In the genomic region with DNA sequence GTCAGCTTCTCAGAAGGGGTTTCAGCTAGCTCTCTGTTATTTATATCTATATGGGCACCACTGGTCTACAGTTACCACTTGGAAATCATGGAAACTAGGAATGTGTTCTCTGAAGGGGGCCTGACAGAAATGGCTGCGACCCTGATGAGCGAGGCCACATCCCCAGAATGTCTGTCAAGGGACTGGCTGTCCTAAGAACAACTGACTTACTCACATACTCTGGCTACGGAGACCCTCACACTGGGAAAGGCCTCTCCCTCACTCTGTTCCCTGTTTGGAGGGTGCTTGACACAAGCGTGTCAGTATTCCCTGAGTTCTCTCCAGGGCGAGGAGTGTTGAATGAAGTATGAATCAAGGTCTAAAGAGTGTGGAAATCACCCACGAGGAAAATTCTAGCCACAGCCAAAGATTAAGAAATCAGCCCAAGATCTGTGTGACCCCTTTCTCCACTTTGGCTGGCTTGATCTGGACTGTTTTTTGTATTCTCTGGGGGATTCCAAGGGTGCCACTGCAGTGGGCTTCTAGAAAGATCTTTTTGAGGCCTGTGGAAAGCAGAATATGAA, we compare ENCODE assay signal across 18 mouse cellular contexts. TPM values are rescaled to one million over a fixed set of nuclear protein-coding genes. Genes with fewer than 3 reads are reported as not detected.
A peak's percentile ranks its signal among the peaks of the same experiment; 100 is the strongest.
DNase-seq lines count a peak whose midpoint lies in the region; ATAC-seq and TF ChIP-seq lines count a peak whose summit lies in the region.
"Had no signal": no experiment of that assay in that cellular context is flagged by ENCODE, and none has a peak within 500 bp of the region (broad histone marks: within the 10 kb centered on the region; RNA-seq: fewer than 3 reads in every experiment).

No protein-coding gene starts in this region.

- DNase-seq in adrenal gland, postnatal 14 days, result peak; percentile 20
- no peak for DNase-seq in adrenal gland, adult 8-10 months
- no peak for DNase-seq in heart, embryonic 10.5 days (ENCODE audit: low spot score)
- no peak for DNase-seq in heart, adult 2 months
- DNase-seq in adipocyte (ENCODE audit: low spot score) (peak; percentile 77), liver (no peak)
- DNase-seq in heart, adult 8-10 months (ENCODE audit: low spot score), result no peak
- DNase-seq: cerebellum, postnatal 10 days; kidney, adult 11 months; layer of hippocampus, postnatal 36 days; liver, embryonic 13.5 days; retina, postnatal 1 day had no signal

- no peak for TF ChIP-seq EP300 in heart, adult 2 months (IDR thresholded peaks at IDR 0.05; ENCODE audit: insufficient read depth, low read depth, low read length)

- intact Hi-C loops in heart, adult 2 months (cut with DNase I), result no loop called here

- H3K27me3 ChIP-seq in heart, embryonic 10.5 days (ENCODE audit: insufficient read depth, poor library complexity, severe bottlenecking), result no peaks in the 10 kb centered on the region
- no peaks in the 10 kb centered on the region for H3K27me3 ChIP-seq in heart, adult 2 months (ENCODE audit: control insufficient read depth, insufficient read depth, low read length)
- H3K27me3 ChIP-seq in midbrain, embryonic 13.5 days, result no peaks in the 10 kb centered on the region
- H3K27me3 ChIP-seq: hindbrain, embryonic 15.5 days; liver, embryonic 13.5 days had no signal

- no peak overlapping the region for H3K9ac ChIP-seq in heart, adult 2 months (ENCODE audit: low read depth, low read length)
- H3K9ac ChIP-seq in midbrain, embryonic 13.5 days (replicated peaks), result no peak overlapping the region
- H3K9ac ChIP-seq: hindbrain, embryonic 15.5 days; liver, embryonic 13.5 days; lung, embryonic 15.5 days had no signal

- H3K4me3 ChIP-seq in heart, embryonic 10.5 days, result no peak overlapping the region
- H3K4me3 ChIP-seq in heart, adult 2 months, result no peak overlapping the region
- H3K4me3 ChIP-seq in midbrain, embryonic 13.5 days (replicated peaks), result no peak overlapping the region
- H3K4me3 ChIP-seq: erythroblast, embryonic 14.5 days; hindbrain, embryonic 15.5 days; liver, embryonic 13.5 days; lung, embryonic 15.5 days had no signal

- no peaks in the 10 kb centered on the region for H3K36me3 ChIP-seq in heart, embryonic 10.5 days
- peaks cover 9% of the 10 kb centered on the region for H3K36me3 ChIP-seq in heart, adult 2 months (ENCODE audit: control insufficient read depth, insufficient read depth, low read length)
- H3K36me3 ChIP-seq in midbrain, embryonic 13.5 days, result no peaks in the 10 kb centered on the region
- H3K36me3 ChIP-seq: hindbrain, embryonic 15.5 days; liver, embryonic 13.5 days; lung, embryonic 15.5 days had no signal

- no peak overlapping the region for H3K4me2 ChIP-seq in midbrain, embryonic 13.5 days (replicated peaks)
- H3K4me2 ChIP-seq: hindbrain, embryonic 15.5 days; liver, embryonic 13.5 days; lung, embryonic 15.5 days had no signal

- H3K9me3 ChIP-seq in heart, embryonic 10.5 days, result no peaks in the 10 kb centered on the region
- no peaks in the 10 kb centered on the region for H3K9me3 ChIP-seq in midbrain, embryonic 13.5 days
- H3K9me3 ChIP-seq: hindbrain, embryonic 15.5 days; liver, embryonic 13.5 days; lung, embryonic 15.5 days had no signal

- no peak for TF ChIP-seq POLR2A in heart, adult 2 months (IDR thresholded peaks at IDR 0.05; ENCODE audit: insufficient read depth, low read depth, low read length)

- WGBS in heart, embryonic 10.5 days, result 38% methylated on average over 6 of the region's 6 CpGs
- WGBS in heart, adult 2 months, result 63% methylated on average over 6 of the region's 6 CpGs
- 35% methylated on average over 6 of the region's 6 CpGs for WGBS in midbrain, embryonic 13.5 days

- no peak for ATAC-seq in midbrain, embryonic 13.5 days

- peaks cover 12% of the 10 kb centered on the region for H3K4me1 ChIP-seq in heart, embryonic 10.5 days
- peaks cover 12% of the 10 kb centered on the region for H3K4me1 ChIP-seq in heart, adult 2 months (ENCODE audit: control insufficient read depth, insufficient read depth, low read length)
- peaks cover 72% of the 10 kb centered on the region for H3K4me1 ChIP-seq in midbrain, embryonic 13.5 days (replicated peaks)
- H3K4me1 ChIP-seq: liver, embryonic 13.5 days; lung, embryonic 15.5 days had no signal

- no peaks in the 10 kb centered on the region; the same call in 1 of the 2 replicates for H3K79me2 ChIP-seq in heart, adult 2 months (replicated peaks; ENCODE audit: control insufficient read depth, insufficient read depth, low read length)

- peak overlapping the region; percentile 52; the same call in 1 of the 2 replicates for H3K27ac ChIP-seq in heart, embryonic 10.5 days
- H3K27ac ChIP-seq in heart, adult 2 months, result no peak overlapping the region
- H3K27ac ChIP-seq in midbrain, embryonic 13.5 days, result peak overlapping the region; percentile 58
- H3K27ac ChIP-seq: hindbrain, embryonic 15.5 days; kidney, postnatal 0 days; liver, embryonic 13.5 days; lung, embryonic 15.5 days; macrophage had no signal

- no peak for TF ChIP-seq CTCF in heart, adult 2 months (IDR thresholded peaks at IDR 0.05)

RNA-seq across cellular contexts. Expression of gene Ebf1, which starts 40.8 kb away (rescaled TPM):
- 35.5 and 50.8 TPM in 2 replicates for total RNA-seq in adrenal gland, postnatal 14 days (2021)
- 10 to 100 TPM; 14.1 to 32.8 (median 23.1) TPM for total RNA-seq in adrenal gland, adult 8-10 months (2022)
- 7.6 and 17.9 TPM in 2 replicates for polyA plus RNA-seq in heart, embryonic 10.5 days (2016; fragmentation: Nextera tagmentation; extraction: Ambion mirVana)
- total RNA-seq in heart, adult 2 months (2021), result 10 to 100 TPM; 11.4 to 12.2 TPM
- polyA plus RNA-seq in heart, adult 2 months (2012; rRNA removed), result 13.6 and 16.8 TPM in 2 replicates
- polyA plus RNA-seq in midbrain, embryonic 13.5 days (2015; fragmentation: Nextera tagmentation; extraction: Ambion mirVana), result 93.8 and 94.0 TPM in 2 replicates
- 10 to 100 TPM; 10.5 to 15.1 (median 11.7) TPM for total RNA-seq in heart, adult 8-10 months (2022)
- polyA plus RNA-seq: erythroblast, embryonic 14.5 days had no signal

Comparison
In these comparisons a context has a peak if more than half of its experiments do, and no peak if none do; other contexts are left out.
1. DNase-seq: peak in adrenal gland, postnatal 14 days (single experiment) and adipocyte (single experiment); none in adrenal gland, adult 8-10 months (single experiment), heart, embryonic 10.5 days (single experiment), heart, adult 2 months (0 of 2), liver (single experiment) and heart, adult 8-10 months (single experiment).